Mouse (Mus musculus): ENCODE results near the gene Vmn2r77. TPM values are rescaled to one million over a fixed set of nuclear protein-coding genes. Genes with fewer than 3 reads are reported as not detected.
"Not testable (repeated sequence)": the region's sequence is repeated elsewhere in the genome, so short reads cannot be mapped to it uniquely, and the experiment has no call there.

Gene Vmn2r77
- not detected in 2 replicates for polyA plus RNA-seq (2016; fragmentation: Nextera tagmentation; extraction: Ambion mirVana)

GRCm38 (mm10) chr7:86794727-86795126 lies at the start of gene Vmn2r77:
Gene Vmn2r77, plus strand, starts transcription at chr7:86795027.
- Histone ChIP-seq H3K9me3 (no peaks in the 10 kb centered on the region), H3K4me1 (no peaks in the 10 kb centered on the region), H3K4me3 (no peak within 1 kb of the TSS), H3K4me2 (replicated peaks) (no peak within 1 kb of the TSS), H3K27me3 (replicated peaks) (no peaks in the 10 kb centered on the region), H3K9ac (no peak within 1 kb of the TSS), H3K27ac (no peak within 1 kb of the TSS), H3K36me3 (no peaks in the 10 kb centered on the region)
- ATAC-seq (ENCODE audit: low FRiP score, low read depth), result no peak

DNA sequence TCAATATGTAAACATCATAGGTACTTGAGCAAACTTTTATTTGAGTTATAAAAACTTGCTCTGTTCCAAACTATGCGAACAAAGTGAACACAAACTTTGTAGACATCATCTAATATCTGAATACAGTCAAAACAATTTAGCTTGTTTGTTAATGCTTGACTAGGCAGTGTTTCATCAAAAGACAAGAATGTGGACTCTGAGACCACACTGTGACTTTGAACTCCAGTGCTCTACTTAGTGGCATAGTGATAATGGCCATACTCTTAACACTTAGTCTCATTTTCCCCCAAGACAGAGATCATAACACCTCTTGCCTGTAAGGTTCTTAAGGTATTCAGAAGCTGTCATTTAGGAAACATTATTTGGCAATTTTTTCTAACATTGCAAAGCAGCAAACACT lies 34.1 kb upstream of the Vmn2r77 start:
- no peak for ATAC-seq (ENCODE audit: low FRiP score, low read depth)
- Histone ChIP-seq H3K27me3 (replicated peaks) (no peaks in the 10 kb centered on the region), H3K9ac (no peak overlapping the region), H3K4me3 (no peak overlapping the region), H3K4me1 (no peaks in the 10 kb centered on the region), H3K36me3 (no peaks in the 10 kb centered on the region), H3K9me3 (no peaks in the 10 kb centered on the region), H3K27ac (no peak overlapping the region), H3K4me2 (replicated peaks) (no peak overlapping the region)
- 88% methylated on average over 1 of the region's 1 CpGs for WGBS

GRCm38 (mm10) chr7:86764628-86765027 lies 30.2 kb upstream of the Vmn2r77 start:
- no peaks in the 10 kb centered on the region for H3K9me3 ChIP-seq
- no peak for ATAC-seq (ENCODE audit: low FRiP score, low read depth)
- H3K4me2 ChIP-seq (replicated peaks), result no peak overlapping the region
- no peaks in the 10 kb centered on the region for H3K27me3 ChIP-seq (replicated peaks)
- H3K4me3 ChIP-seq, result no peak overlapping the region
- H3K4me1 ChIP-seq, result no peaks in the 10 kb centered on the region
- no peak overlapping the region for H3K9ac ChIP-seq
- no peaks in the 10 kb centered on the region for H3K36me3 ChIP-seq
- H3K27ac ChIP-seq, result no peak overlapping the region

DNA sequence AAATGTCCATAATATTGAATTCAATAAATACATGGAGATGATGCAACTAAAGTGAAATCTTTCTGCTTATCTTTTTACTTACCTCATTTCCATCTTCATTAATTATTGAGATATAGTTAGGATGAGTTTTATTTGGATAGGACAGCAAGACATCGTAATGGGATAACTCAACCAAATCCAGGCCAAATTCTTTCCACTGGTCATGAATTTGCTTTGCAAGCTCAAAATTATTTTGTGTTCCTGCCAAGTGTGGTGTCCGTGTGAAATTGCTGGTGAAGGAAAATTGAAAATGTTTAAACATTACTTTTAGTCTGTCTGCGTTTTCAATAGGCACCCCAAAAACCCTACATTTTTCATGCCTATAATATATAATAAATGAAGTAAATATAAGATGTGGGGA lies 23.2 kb upstream of the Vmn2r77 start:
- no peaks in the 10 kb centered on the region for H3K27me3 ChIP-seq (replicated peaks)
- H3K27ac ChIP-seq, result no peak overlapping the region
- peaks cover 5% of the 10 kb centered on the region for H3K4me1 ChIP-seq
- no peak overlapping the region for H3K9ac ChIP-seq
- no peak overlapping the region for H3K4me3 ChIP-seq
- no peaks in the 10 kb centered on the region for H3K36me3 ChIP-seq
- H3K9me3 ChIP-seq, result no peaks in the 10 kb centered on the region
- no peak for ATAC-seq (ENCODE audit: low FRiP score, low read depth)
- no peak overlapping the region for H3K4me2 ChIP-seq (replicated peaks)
- WGBS, result 96% methylated on average over 3 of the region's 3 CpGs

- H3K4me1 ChIP-seq, result peaks cover 5% of the 10 kb centered on the region
- 0 out of 2 replicates have a peak, but pooled peaks have one; percentile 25 for ATAC-seq (ENCODE audit: low FRiP score, low read depth)
- H3K9ac ChIP-seq, result no peak within 1 kb of the TSS
- no peak within 1 kb of the TSS for H3K27ac ChIP-seq
- no peaks in the 10 kb centered on the region for H3K9me3 ChIP-seq
- WGBS, result 6% methylated on average over 11 of the region's 11 CpGs
- H3K27me3 ChIP-seq (replicated peaks), result no peaks in the 10 kb centered on the region
- H3K4me2 ChIP-seq (replicated peaks), result peak within 1 kb of the TSS; percentile 52
- H3K36me3 ChIP-seq, result no peaks in the 10 kb centered on the region
- peak within 1 kb of the TSS; percentile 15; the same call in 1 of the 2 replicates for H3K4me3 ChIP-seq
Observed at GRCm38 (mm10) chr7:86775617-86776325, 19.1 kb upstream of the Vmn2r77 start, which contains the start of gene Folh1. Gene Folh1, minus strand, starts transcription at chr7:86775943.

- not testable (repeated sequence) for H3K4me1 ChIP-seq; H3K4me3 ChIP-seq; ATAC-seq (ENCODE audit: low FRiP score, low read depth); H3K9me3 ChIP-seq; H3K4me2 ChIP-seq (replicated peaks); H3K27me3 ChIP-seq (replicated peaks); H3K27ac ChIP-seq; H3K9ac ChIP-seq; H3K36me3 ChIP-seq
- WGBS, result 93% methylated on average over 5 of the region's 5 CpGs
Observed at GRCm38 (mm10) chr7:86815241-86815640, 20.4 kb downstream of the Vmn2r77 start.

DNA sequence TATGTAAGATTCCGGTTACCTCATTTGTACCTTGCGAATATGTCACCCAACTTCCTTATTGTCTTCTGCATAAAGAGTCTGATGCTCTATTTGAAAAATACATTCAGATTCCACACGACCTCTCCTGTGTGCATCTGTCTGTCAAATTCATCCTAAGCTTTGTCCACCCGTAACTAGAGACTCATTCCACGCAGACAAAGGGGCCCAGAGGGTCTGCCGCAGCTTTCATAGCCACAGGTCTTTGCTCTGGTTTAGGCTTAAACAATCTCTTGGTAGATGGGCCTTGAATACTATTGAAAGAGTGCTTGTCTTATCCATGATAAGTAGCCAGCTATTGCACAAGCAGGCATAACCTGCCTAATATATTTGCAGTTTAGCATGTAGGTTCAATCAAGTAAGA lies 20.9 kb downstream of the Vmn2r77 start:
- not testable (repeated sequence) for H3K4me2 ChIP-seq (replicated peaks); H3K36me3 ChIP-seq; H3K4me1 ChIP-seq; H3K9ac ChIP-seq; H3K27ac ChIP-seq; ATAC-seq (ENCODE audit: low FRiP score, low read depth); H3K27me3 ChIP-seq (replicated peaks); H3K4me3 ChIP-seq; H3K9me3 ChIP-seq
- WGBS, result 89% methylated on average over 6 of the region's 6 CpGs

DNA sequence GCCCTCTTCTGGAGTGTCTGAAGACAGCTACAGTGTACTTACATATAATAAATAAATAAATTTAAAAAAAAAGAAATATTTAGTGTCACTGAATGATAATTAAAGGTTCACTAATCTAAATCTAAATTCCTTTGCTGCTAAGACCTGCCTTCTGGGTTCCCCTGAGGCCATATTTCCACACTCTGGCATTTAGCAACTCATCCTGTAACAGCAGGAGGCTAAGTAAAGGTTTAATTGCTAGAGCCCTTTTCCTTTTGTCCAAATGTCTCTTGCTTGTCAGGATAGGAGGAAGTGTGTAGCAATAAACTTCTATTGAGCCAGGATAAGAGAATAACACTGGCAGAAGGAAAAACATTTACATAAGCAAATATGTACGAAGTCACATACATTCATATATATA lies 21.6 kb downstream of the Vmn2r77 start:
- WGBS, result 77% methylated on average over 1 of the region's 1 CpGs
- H3K4me3 ChIP-seq, result no peak overlapping the region

More for the DNA sequence above, 21.6 kb downstream of the Vmn2r77 start:
- no peak for ATAC-seq (ENCODE audit: low FRiP score, low read depth)
- no peaks in the 10 kb centered on the region for H3K9me3 ChIP-seq
- no peaks in the 10 kb centered on the region for H3K36me3 ChIP-seq
- H3K4me2 ChIP-seq (replicated peaks), result no peak overlapping the region
- no peak overlapping the region for H3K9ac ChIP-seq
- no peaks in the 10 kb centered on the region for H3K27me3 ChIP-seq (replicated peaks)
- no peaks in the 10 kb centered on the region for H3K4me1 ChIP-seq
- no peak overlapping the region for H3K27ac ChIP-seq

Other genes with a start within 250 kb of the Vmn2r77 start
- not detected in 2 replicates for gene Olfr295, start 211.2 kb upstream of the Vmn2r77 start, polyA plus RNA-seq (2016; fragmentation: Nextera tagmentation; extraction: Ambion mirVana)
- not detected in 2 replicates for gene Olfr294, start 178.4 kb upstream of the Vmn2r77 start, polyA plus RNA-seq (2016; fragmentation: Nextera tagmentation; extraction: Ambion mirVana)
- not detected in 2 replicates for gene Olfr293, start 146.0 kb upstream of the Vmn2r77 start, polyA plus RNA-seq (2016; fragmentation: Nextera tagmentation; extraction: Ambion mirVana)
- gene Olfr292, start 106.7 kb upstream of the Vmn2r77 start, polyA plus RNA-seq (2016; fragmentation: Nextera tagmentation; extraction: Ambion mirVana), result not detected in 2 replicates
- gene Folh1, start 19.1 kb upstream of the Vmn2r77 start, polyA plus RNA-seq (2016; fragmentation: Nextera tagmentation; extraction: Ambion mirVana), result 0.43 and 0.53 TPM in 2 replicates
- gene Vmn2r78, start 120.1 kb downstream of the Vmn2r77 start, polyA plus RNA-seq (2016; fragmentation: Nextera tagmentation; extraction: Ambion mirVana), result not detected in 2 replicates
- not detected in 2 replicates for gene Vmn2r79, start 201.1 kb downstream of the Vmn2r77 start, polyA plus RNA-seq (2016; fragmentation: Nextera tagmentation; extraction: Ambion mirVana)